Mouse (Mus musculus) neural tube, embryonic 14.5 days (tissue): ENCODE data around the gene Apc2. TPM values are rescaled to one million over a fixed set of nuclear protein-coding genes. Genes with fewer than 3 reads are reported as not detected.
A peak's percentile ranks its signal among the peaks of the same experiment; 100 is the strongest.

ENCODE experiments used
- ATAC-seq: fragments of 200-750 bp; cut with Nextera tagmentation; 2 replicates; pipeline ENCODE4 v1.8.0; 2017; ENCODE audit warnings: low read depth, mild to moderate bottlenecking, moderate TSS enrichment, moderate library complexity
- H3K27ac ChIP-seq: fragments of 300-500 bp; sonication (generic); 2 replicates; pipeline ENCODE4 v1.5.1; 2014; ENCODE audit warnings: low read depth, mild to moderate bottlenecking, control low read depth, low read length, moderate library complexity, mixed read lengths
- H3K27me3 ChIP-seq: fragments of 300-500 bp; sonication (generic); 2 replicates; pipeline ENCODE4 v1.6.1; 2014; ENCODE audit warnings: low read length; ENCODE audit not compliant: control insufficient read depth, insufficient read depth
- H3K36me3 ChIP-seq: fragments of 300-500 bp; sonication (generic); 2 replicates; pipeline ENCODE4 v1.6.1; 2014; ENCODE audit warnings: low read length, mixed read lengths; ENCODE audit not compliant: control insufficient read depth, insufficient read depth
- H3K4me1 ChIP-seq: fragments of 300-500 bp; sonication (generic); 2 replicates; pipeline ENCODE4 v1.6.1; 2014; ENCODE audit warnings: low read length; ENCODE audit not compliant: control insufficient read depth, insufficient read depth
- H3K4me2 ChIP-seq: fragments of 300-500 bp; sonication (generic); 2 replicates; pipeline ENCODE4 v1.6.1; 2014; ENCODE audit warnings: mild to moderate bottlenecking, low read depth, low read length, control low read depth
- H3K4me3 ChIP-seq: fragments of 300-500 bp; sonication (generic); 2 replicates; pipeline ENCODE4 v1.5.1; 2014; ENCODE audit warnings: low read depth, low read length, control low read depth, mixed read lengths
- H3K9ac ChIP-seq: fragments of 300-500 bp; sonication (generic); replicated peaks from 2 replicates; pipeline ENCODE4 v1.6.1; 2014; ENCODE audit warnings: low read depth, mild to moderate bottlenecking, control low read depth, low read length, mixed read lengths
- H3K9me3 ChIP-seq: fragments of 300-500 bp; sonication (generic); 2 replicates; pipeline ENCODE4 v1.6.1; 2016; ENCODE audit warnings: low read length; ENCODE audit not compliant: control insufficient read depth
- WGBS: fragments of 180-500 bp; shearing (Covaris S2); extraction: QIAGEN DNeasy Blood & Tissue Kit; methylation state at CpG from one replicate; pipeline ENCODE4 v1.1.7; 2014; 5-methylcytosine and 5-hydroxymethylcytosine counted together
- microRNA-seq: library from miRNA; unstranded; fragments of <30 nt; microRNA quantifications from one replicate; pipeline ENCODE4, GENCODE M21; 2016
- polyA plus RNA-seq: library from polyadenylated mRNA; unstranded; fragments of >200 nt; fragmentation: Nextera tagmentation; extraction: Ambion mirVana; gene quantifications from 2 replicates; pipeline ENCODE4 v1.2.1, GENCODE M21; 2014

The Apc2 gene
- polyA plus RNA-seq, 1 experiment from 2014 or later = 231 TPM

GRCm38 (mm10) chr10:80356737-80357136 lies 61.0 kb downstream of the Apc2 start:
- Histone ChIP-seq H3K27ac (no peak overlapping the region), H3K4me2 (peak overlapping the region; percentile 48), H3K36me3 (no peaks in the 10 kb centered on the region), H3K4me1 (peaks cover 10% of the 10 kb centered on the region; the same call in 1 of the 2 replicates), H3K9ac (no peak overlapping the region; the same call in 1 of the 2 replicates), H3K4me3 (peak overlapping the region; percentile 26), H3K27me3 (peaks cover 46% of the 10 kb centered on the region), H3K9me3 (no peaks in the 10 kb centered on the region)
- 0 out of 2 replicates have a peak, but pooled peaks have one; percentile 14 for ATAC-seq
- 1% methylated on average over 33 of the region's 34 CpGs for WGBS

GRCm38 (mm10) chr10:80357336-80357735 lies 61.6 kb downstream of the Apc2 start:
- no peak overlapping the region; the same call in 1 of the 2 replicates for H3K4me3 ChIP-seq
- H3K27ac ChIP-seq = no peak overlapping the region
- H3K9ac ChIP-seq = no peak overlapping the region
- H3K27me3 ChIP-seq = peaks cover 46% of the 10 kb centered on the region
- H3K36me3 ChIP-seq = no peaks in the 10 kb centered on the region
- H3K9me3 ChIP-seq = no peaks in the 10 kb centered on the region
- peaks cover 10% of the 10 kb centered on the region; the same call in 1 of the 2 replicates for H3K4me1 ChIP-seq
- WGBS = 31% methylated on average over 7 of the region's 7 CpGs
- peak overlapping the region; percentile 43 for H3K4me2 ChIP-seq
- ATAC-seq = no peak

- H3K4me1 ChIP-seq = peaks cover 10% of the 10 kb centered on the region; the same call in 1 of the 2 replicates
- H3K27ac ChIP-seq = no peak overlapping the region
- peak overlapping the region; percentile 11; the same call in 1 of the 2 replicates for H3K9ac ChIP-seq
- H3K9me3 ChIP-seq = no peaks in the 10 kb centered on the region
- H3K4me2 ChIP-seq = peak overlapping the region; percentile 43
- peak overlapping the region; percentile 22 for H3K4me3 ChIP-seq
- ATAC-seq = peak; percentile 49; the same call in 1 of the 2 replicates
- H3K27me3 ChIP-seq = peaks cover 41% of the 10 kb centered on the region
- no peaks in the 10 kb centered on the region for H3K36me3 ChIP-seq
- 7% methylated on average over 28 of the region's 31 CpGs for WGBS
Observed at GRCm38 (mm10) chr10:80357994-80358639, 62.3 kb downstream of the Apc2 start.

GRCm38 (mm10) chr10:80363734-80364133 lies 68.0 kb downstream of the Apc2 start:
- no peaks in the 10 kb centered on the region for H3K4me1 ChIP-seq
- H3K9ac ChIP-seq = no peak overlapping the region
- no peak overlapping the region for H3K4me3 ChIP-seq
- no peaks in the 10 kb centered on the region for H3K36me3 ChIP-seq
- H3K9me3 ChIP-seq = no peaks in the 10 kb centered on the region
- WGBS = 35% methylated on average over 6 of the region's 6 CpGs
- H3K27me3 ChIP-seq = peaks cover under 1% of the 10 kb centered on the region; the same call in 1 of the 2 replicates
- no peak overlapping the region for H3K27ac ChIP-seq
- ATAC-seq = no peak
- H3K4me2 ChIP-seq = no peak overlapping the region

GRCm38 (mm10) chr10:80365736-80366135 lies 70.0 kb downstream of the Apc2 start:
- ATAC-seq = no peak
- Histone ChIP-seq H3K9me3 (no peaks in the 10 kb centered on the region), H3K4me2 (no peak overlapping the region), H3K27ac (no peak overlapping the region), H3K27me3 (no peaks in the 10 kb centered on the region), H3K4me3 (no peak overlapping the region), H3K4me1 (no peaks in the 10 kb centered on the region), H3K36me3 (no peaks in the 10 kb centered on the region), H3K9ac (no peak overlapping the region)
- WGBS = 67% methylated on average over 6 of the region's 6 CpGs

Small RNAs within 50 kb of the gene (microRNA-seq; reads per million reads assigned to microRNA genes)
- gene Mir6911 = not detected

Other genes starting within 250 kb of the Apc2 start
- 512 and 546 TPM in 2 replicates for gene Gpx4, start 248.8 kb upstream of the Apc2 start, polyA plus RNA-seq
- 12.9 and 13.3 TPM in 2 replicates for gene Sbno2, start 190.4 kb upstream of the Apc2 start, polyA plus RNA-seq
- 21.3 and 26.0 TPM in 2 replicates for gene Stk11, start 180.2 kb upstream of the Apc2 start, polyA plus RNA-seq
- 472 and 519 TPM in 2 replicates for gene Atp5d, start 157.3 kb upstream of the Apc2 start, polyA plus RNA-seq
- gene Cbarp, start 155.1 kb upstream of the Apc2 start, polyA plus RNA-seq = 82.2 and 101 TPM in 2 replicates
- gene Midn, start 147.7 kb upstream of the Apc2 start, polyA plus RNA-seq = 38.8 and 39.8 TPM in 2 replicates
- 249 and 286 TPM in 2 replicates for gene Cirbp, start 130.0 kb upstream of the Apc2 start, polyA plus RNA-seq
- gene 1600002K03Rik, start 123.0 kb upstream of the Apc2 start, polyA plus RNA-seq = 6.4 and 7.8 TPM in 2 replicates
- 24.0 and 25.9 TPM in 2 replicates for gene Efna2, start 116.5 kb upstream of the Apc2 start, polyA plus RNA-seq
- gene Mum1, start 69.5 kb upstream of the Apc2 start, polyA plus RNA-seq = 35.0 and 37.4 TPM in 2 replicates
- 309 and 366 TPM in 2 replicates for gene Ndufs7, start 46.9 kb upstream of the Apc2 start, polyA plus RNA-seq
- 18.6 and 25.8 TPM in 2 replicates for gene Gamt, start 35.0 kb upstream of the Apc2 start, polyA plus RNA-seq
- gene Dazap1, start 34.5 kb upstream of the Apc2 start, polyA plus RNA-seq = 37.5 and 39.8 TPM in 2 replicates
- gene Rps15, start 3.5 kb upstream of the Apc2 start, polyA plus RNA-seq = 537 and 599 TPM in 2 replicates
- 21.3 and 23.8 TPM in 2 replicates for gene 2310011J03Rik, start 24.6 kb downstream of the Apc2 start, polyA plus RNA-seq
- gene Pcsk4, start 33.5 kb downstream of the Apc2 start, polyA plus RNA-seq = 4.9 and 5.1 TPM in 2 replicates
- gene Reep6, start 34.0 kb downstream of the Apc2 start, polyA plus RNA-seq = 3.9 and 5.4 TPM in 2 replicates
- 0.09 and 2.5 TPM in 2 replicates for gene Adamtsl5, start 52.4 kb downstream of the Apc2 start, polyA plus RNA-seq
- 2.4 and 3.4 TPM in 2 replicates for gene Plk5, start 60.5 kb downstream of the Apc2 start, polyA plus RNA-seq
- 11.5 and 12.2 TPM in 2 replicates for gene Mex3d, start 91.7 kb downstream of the Apc2 start, polyA plus RNA-seq
- gene Mbd3, start 103.6 kb downstream of the Apc2 start, polyA plus RNA-seq = 162 and 166 TPM in 2 replicates
- 674 and 791 TPM in 2 replicates for gene Uqcr11, start 110.9 kb downstream of the Apc2 start, polyA plus RNA-seq
- 30.4 and 42.1 TPM in 2 replicates for gene Tcf3, start 137.7 kb downstream of the Apc2 start, polyA plus RNA-seq
- gene Onecut3, start 198.9 kb downstream of the Apc2 start, polyA plus RNA-seq = 1.4 and 1.5 TPM in 2 replicates
- gene Atp8b3, start 243.1 kb downstream of the Apc2 start, polyA plus RNA-seq = 0.79 and 1.5 TPM in 2 replicates